Mouse (Mus musculus): ENCODE data around the gene Stx4a. TPM values are rescaled to one million over a fixed set of nuclear protein-coding genes. Genes with fewer than 3 reads are reported as not detected.
"Not testable (repeated sequence)": the region's sequence is repeated elsewhere in the genome, so short reads cannot be mapped to it uniquely, and the experiment has no call there.

The Stx4a gene
- polyA plus RNA-seq, 1 experiment from 2014 or later, result 8.7 TPM

DNA sequence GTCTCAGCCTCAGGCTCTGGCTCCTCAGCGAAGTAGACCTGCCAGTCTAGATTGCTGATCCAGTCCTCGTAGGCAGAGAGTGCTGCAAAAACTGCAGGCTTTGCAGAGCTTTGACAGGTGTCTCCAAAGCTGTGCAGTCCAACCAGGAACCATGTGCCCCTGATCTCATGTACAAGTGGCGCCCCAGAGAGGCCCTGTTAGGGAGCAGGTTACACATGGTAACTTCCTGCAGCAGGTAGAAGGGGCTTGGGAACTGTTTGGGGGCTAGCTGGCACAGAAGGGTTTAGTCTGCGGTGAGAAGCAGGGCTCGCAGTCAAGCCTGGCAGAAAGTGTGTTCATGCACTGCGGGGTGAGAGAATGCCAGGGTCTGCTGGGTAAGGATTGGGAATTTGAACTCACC, 62.5 kb downstream of the Stx4a start:
- WGBS, result 94% methylated on average over 6 of the region's 6 CpGs
- H3K4me3 ChIP-seq (replicated peaks; ENCODE audit: low read depth, low read length), result no peak overlapping the region
- no peak for DNase-seq
- no peak overlapping the region for H3K4me2 ChIP-seq (ENCODE audit: low read length)
- no peak overlapping the region for H3K27ac ChIP-seq (replicated peaks; ENCODE audit: low read depth, low read length)
- no peak for ATAC-seq (ENCODE audit: low FRiP score, low TSS enrichment)
- peaks cover 89% of the 10 kb centered on the region for H3K36me3 ChIP-seq (ENCODE audit: control insufficient read depth, insufficient read depth, low read length)
- H3K9me3 ChIP-seq (ENCODE audit: control insufficient read depth, low read length), result no peaks in the 10 kb centered on the region
- H3K27me3 ChIP-seq (ENCODE audit: control insufficient read depth, insufficient read depth, low read length), result no peaks in the 10 kb centered on the region
- no peak overlapping the region for H3K9ac ChIP-seq (replicated peaks; ENCODE audit: low read length)
- H3K4me1 ChIP-seq (ENCODE audit: control insufficient read depth, insufficient read depth, low read length), result 0 out of 2 replicates have a peak, but pooled peaks cover 5% of the 10 kb centered on the region

DNA sequence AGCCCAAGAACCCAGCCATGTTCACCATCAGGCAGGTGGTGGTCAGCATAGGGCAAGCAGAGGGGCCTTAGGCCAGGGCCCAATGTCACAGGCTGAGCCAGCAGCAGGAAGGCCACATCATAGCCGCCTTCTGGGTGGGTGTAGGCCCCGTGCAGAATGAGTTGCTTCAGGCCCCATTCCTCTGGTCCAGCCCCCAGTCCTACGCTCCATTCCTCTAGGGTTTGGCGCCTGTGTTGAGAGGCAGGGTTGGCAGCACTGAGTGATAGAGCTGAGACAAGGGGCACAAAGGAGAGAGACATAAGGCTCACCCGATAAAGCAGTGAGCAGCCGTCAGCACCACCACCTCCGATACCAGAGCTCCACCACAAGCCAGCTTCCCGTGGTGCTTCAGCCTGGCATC, 63.1 kb downstream of the Stx4a start:
- no peaks in the 10 kb centered on the region for H3K9me3 ChIP-seq (ENCODE audit: control insufficient read depth, low read length)
- H3K27ac ChIP-seq (replicated peaks; ENCODE audit: low read depth, low read length), result no peak overlapping the region
- H3K9ac ChIP-seq (replicated peaks; ENCODE audit: low read length), result no peak overlapping the region
- H3K27me3 ChIP-seq (ENCODE audit: control insufficient read depth, insufficient read depth, low read length), result no peaks in the 10 kb centered on the region
- 0 out of 2 replicates have a peak, but pooled peaks cover 5% of the 10 kb centered on the region for H3K4me1 ChIP-seq (ENCODE audit: control insufficient read depth, insufficient read depth, low read length)
- peaks cover 82% of the 10 kb centered on the region for H3K36me3 ChIP-seq (ENCODE audit: control insufficient read depth, insufficient read depth, low read length)
- ATAC-seq (ENCODE audit: low FRiP score, low TSS enrichment) (no peak), DNase-seq (no peak)
- no peak overlapping the region for H3K4me3 ChIP-seq (replicated peaks; ENCODE audit: low read depth, low read length)
- no peak overlapping the region for H3K4me2 ChIP-seq (ENCODE audit: low read length)
- 90% methylated on average over 8 of the region's 8 CpGs for WGBS

DNA sequence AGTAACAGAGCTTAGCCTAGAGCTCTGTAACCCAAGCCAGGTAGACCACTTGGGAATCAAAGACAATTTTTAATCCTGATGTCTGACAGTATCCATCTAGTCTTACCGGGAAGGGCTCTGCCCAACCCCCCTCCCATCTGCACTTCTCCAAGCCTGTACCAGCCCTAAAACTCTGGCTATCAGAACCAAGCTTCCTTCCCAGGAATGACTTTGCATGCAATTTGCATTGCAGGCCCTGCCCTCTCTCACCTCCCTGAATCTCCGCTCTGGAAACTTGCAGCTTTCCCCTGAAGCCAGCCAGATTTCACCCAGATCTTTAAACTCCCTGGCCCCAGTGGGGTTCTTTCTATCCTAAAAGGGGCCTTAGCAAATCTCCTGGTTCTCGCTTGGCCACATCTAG, 63.7 kb downstream of the Stx4a start:
- Histone ChIP-seq H3K4me2 (ENCODE audit: low read length) (no peak overlapping the region), H3K27me3 (ENCODE audit: control insufficient read depth, insufficient read depth, low read length) (no peaks in the 10 kb centered on the region), H3K9me3 (ENCODE audit: control insufficient read depth, low read length) (no peaks in the 10 kb centered on the region), H3K9ac (replicated peaks; ENCODE audit: low read length) (no peak overlapping the region), H3K27ac (replicated peaks; ENCODE audit: low read depth, low read length) (no peak overlapping the region), H3K4me3 (replicated peaks; ENCODE audit: low read depth, low read length) (no peak overlapping the region), H3K36me3 (ENCODE audit: control insufficient read depth, insufficient read depth, low read length) (peaks cover 79% of the 10 kb centered on the region), H3K4me1 (ENCODE audit: control insufficient read depth, insufficient read depth, low read length) (0 out of 2 replicates have a peak, but pooled peaks cover 5% of the 10 kb centered on the region)
- DNase-seq, result no peak
- WGBS, result 82% methylated on average over 3 of the region's 3 CpGs
- ATAC-seq (ENCODE audit: low FRiP score, low TSS enrichment), result no peak

DNA sequence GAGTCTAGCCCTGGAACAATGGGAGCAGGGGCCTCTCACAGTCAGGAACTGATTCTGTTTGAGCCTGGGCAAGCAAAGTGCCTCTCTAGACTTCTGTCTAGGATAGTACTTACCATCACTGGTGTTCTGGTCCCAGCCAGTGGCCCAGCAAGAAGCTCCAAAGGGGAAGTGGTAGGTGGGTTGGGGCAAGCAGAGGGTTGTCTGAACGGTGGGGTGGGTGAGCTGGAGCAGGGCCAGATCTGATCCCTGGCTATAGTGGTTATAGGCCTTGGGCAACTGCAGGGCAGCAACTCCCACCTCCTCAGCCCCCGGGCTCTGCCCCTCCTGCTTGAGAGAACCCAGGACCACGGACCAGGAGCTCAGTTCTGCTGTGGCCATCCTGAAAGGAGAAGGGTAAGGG, 64.7 kb downstream of the Stx4a start:
- ATAC-seq (ENCODE audit: low FRiP score, low TSS enrichment), result no peak
- no peak for DNase-seq
- 0 out of 2 replicates have a peak, but pooled peaks cover 4% of the 10 kb centered on the region for H3K4me1 ChIP-seq (ENCODE audit: control insufficient read depth, insufficient read depth, low read length)
- H3K36me3 ChIP-seq (ENCODE audit: control insufficient read depth, insufficient read depth, low read length), result peaks cover 78% of the 10 kb centered on the region
- no peak overlapping the region for H3K4me2 ChIP-seq (ENCODE audit: low read length)
- no peak overlapping the region for H3K27ac ChIP-seq (replicated peaks; ENCODE audit: low read depth, low read length)
- no peaks in the 10 kb centered on the region for H3K27me3 ChIP-seq (ENCODE audit: control insufficient read depth, insufficient read depth, low read length)
- H3K4me3 ChIP-seq (replicated peaks; ENCODE audit: low read depth, low read length), result no peak overlapping the region
- 76% methylated on average over 3 of the region's 3 CpGs for WGBS
- H3K9ac ChIP-seq (replicated peaks; ENCODE audit: low read length), result no peak overlapping the region
- no peaks in the 10 kb centered on the region for H3K9me3 ChIP-seq (ENCODE audit: control insufficient read depth, low read length)

DNA sequence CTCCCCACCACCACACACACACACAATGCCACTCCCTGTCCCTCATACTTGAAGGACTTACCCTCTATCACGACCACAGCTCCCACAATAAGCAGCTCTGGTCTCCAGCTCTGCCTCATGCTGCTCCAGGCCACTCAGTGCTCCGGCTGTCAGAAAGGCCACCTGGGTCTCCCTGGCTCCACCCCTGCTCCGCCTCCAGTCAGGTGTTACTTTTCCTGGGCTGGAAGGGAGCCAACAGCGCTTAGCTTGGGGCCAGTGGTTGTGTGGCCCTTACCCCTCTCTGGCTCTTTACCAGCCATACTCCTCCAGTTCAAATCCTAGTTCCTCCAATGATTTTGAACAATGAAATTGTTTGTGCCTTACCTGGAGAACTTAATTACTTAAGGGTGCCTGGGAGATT, 66.7 kb downstream of the Stx4a start, which contains the start of gene Prss53:
Prss53 (minus strand) TSS at position 173 of the 400 bp plus-strand sequence.
- Histone ChIP-seq H3K4me2 (ENCODE audit: low read length) (no peak within 1 kb of the TSS), H3K27me3 (ENCODE audit: control insufficient read depth, insufficient read depth, low read length) (no peaks in the 10 kb centered on the region), H3K9ac (replicated peaks; ENCODE audit: low read length) (no peak within 1 kb of the TSS), H3K27ac (replicated peaks; ENCODE audit: low read depth, low read length) (no peak within 1 kb of the TSS), H3K4me3 (replicated peaks; ENCODE audit: low read depth, low read length) (no peak within 1 kb of the TSS), H3K4me1 (ENCODE audit: control insufficient read depth, insufficient read depth, low read length) (peaks cover 3% of the 10 kb centered on the region; the same call in 1 of the 2 replicates), H3K36me3 (ENCODE audit: control insufficient read depth, insufficient read depth, low read length) (peaks cover 62% of the 10 kb centered on the region), H3K9me3 (ENCODE audit: control insufficient read depth, low read length) (no peaks in the 10 kb centered on the region)
- 38% methylated on average over 4 of the region's 4 CpGs for WGBS
- DNase-seq (no peak), ATAC-seq (ENCODE audit: low FRiP score, low TSS enrichment) (no peak)

DNA sequence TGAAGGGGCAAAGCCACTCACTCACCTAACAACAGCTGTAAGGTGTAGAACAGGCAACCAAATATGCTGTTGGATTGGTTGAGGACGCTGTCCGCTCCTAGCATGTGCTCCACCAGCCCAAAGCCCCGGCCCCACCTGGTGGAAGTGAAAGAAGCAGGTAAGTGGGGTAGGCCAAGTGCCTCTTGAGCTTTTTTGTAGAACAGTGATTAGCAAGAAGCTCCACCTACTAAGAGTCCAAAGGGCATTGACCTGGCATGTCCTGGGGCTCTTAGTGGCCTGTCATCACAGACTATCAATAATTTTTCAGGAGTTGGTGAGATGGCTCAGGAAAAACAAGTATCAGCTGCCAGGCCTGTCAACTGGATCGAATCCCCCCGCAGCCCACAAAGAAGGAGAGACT, 70.4 kb downstream of the Stx4a start:
- H3K4me3 ChIP-seq (replicated peaks; ENCODE audit: low read depth, low read length), result peak overlapping the region; percentile 41; the same call in 1 of the 2 replicates
- no peaks in the 10 kb centered on the region for H3K27me3 ChIP-seq (ENCODE audit: control insufficient read depth, insufficient read depth, low read length)
- peak overlapping the region; percentile 64; the same call in 1 of the 2 replicates for H3K9ac ChIP-seq (replicated peaks; ENCODE audit: low read length)
- peak overlapping the region; percentile 70 for H3K4me2 ChIP-seq (ENCODE audit: low read length)
- peaks cover 25% of the 10 kb centered on the region for H3K36me3 ChIP-seq (ENCODE audit: control insufficient read depth, insufficient read depth, low read length)
- DNase-seq (no peak), ATAC-seq (ENCODE audit: low FRiP score, low TSS enrichment) (no peak)
- WGBS, result 86% methylated on average over 5 of the region's 5 CpGs
- H3K9me3 ChIP-seq (ENCODE audit: control insufficient read depth, low read length), result no peaks in the 10 kb centered on the region
- no peak overlapping the region for H3K27ac ChIP-seq (replicated peaks; ENCODE audit: low read depth, low read length)
- H3K4me1 ChIP-seq (ENCODE audit: control insufficient read depth, insufficient read depth, low read length), result peaks cover 3% of the 10 kb centered on the region; the same call in 1 of the 2 replicates

DNA sequence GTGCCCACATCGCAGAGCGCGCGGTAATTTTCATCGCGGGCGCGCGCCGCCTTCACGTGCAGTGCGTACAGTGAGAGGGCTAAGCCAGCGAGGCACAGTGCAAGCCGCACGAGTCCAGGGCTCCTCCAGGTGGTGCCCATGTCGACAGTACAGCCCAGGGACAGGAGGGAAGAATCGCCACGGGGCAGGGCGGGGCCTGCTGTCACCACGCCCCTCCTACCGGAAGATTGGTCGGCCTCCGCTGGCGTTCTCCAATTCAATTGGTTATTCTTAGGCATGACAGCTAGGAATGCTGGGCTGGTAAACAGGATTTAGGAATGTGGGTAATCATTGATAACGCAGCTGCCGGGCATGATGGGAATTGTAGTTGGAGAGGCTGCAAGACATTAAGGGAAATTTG, 71.3 kb downstream of the Stx4a start, which contains the start of the genes Gm21974 and Vkorc1:
Gm21974 (minus strand) TSS at position 13 of the 400 bp plus-strand sequence.
Vkorc1 (minus strand) TSS at position 176 of the 400 bp plus-strand sequence.
- Histone ChIP-seq H3K4me1 (ENCODE audit: control insufficient read depth, insufficient read depth, low read length) (peaks cover 3% of the 10 kb centered on the region; the same call in 1 of the 2 replicates), H3K36me3 (ENCODE audit: control insufficient read depth, insufficient read depth, low read length) (peaks cover 16% of the 10 kb centered on the region), H3K9ac (replicated peaks; ENCODE audit: low read length) (peak within 1 kb of the TSS; percentile 64), H3K27ac (replicated peaks; ENCODE audit: low read depth, low read length) (peak within 1 kb of the TSS; percentile 38), H3K9me3 (ENCODE audit: control insufficient read depth, low read length) (no peaks in the 10 kb centered on the region), H3K4me3 (replicated peaks; ENCODE audit: low read depth, low read length) (peak within 1 kb of the TSS; percentile 41), H3K4me2 (ENCODE audit: low read length) (peak within 1 kb of the TSS; percentile 70), H3K27me3 (ENCODE audit: control insufficient read depth, insufficient read depth, low read length) (no peaks in the 10 kb centered on the region)
- under 1% methylated on average over 26 of the region's 26 CpGs for WGBS
- ATAC-seq (ENCODE audit: low FRiP score, low TSS enrichment) (peak; percentile 96), DNase-seq (peak; percentile 97)

DNA sequence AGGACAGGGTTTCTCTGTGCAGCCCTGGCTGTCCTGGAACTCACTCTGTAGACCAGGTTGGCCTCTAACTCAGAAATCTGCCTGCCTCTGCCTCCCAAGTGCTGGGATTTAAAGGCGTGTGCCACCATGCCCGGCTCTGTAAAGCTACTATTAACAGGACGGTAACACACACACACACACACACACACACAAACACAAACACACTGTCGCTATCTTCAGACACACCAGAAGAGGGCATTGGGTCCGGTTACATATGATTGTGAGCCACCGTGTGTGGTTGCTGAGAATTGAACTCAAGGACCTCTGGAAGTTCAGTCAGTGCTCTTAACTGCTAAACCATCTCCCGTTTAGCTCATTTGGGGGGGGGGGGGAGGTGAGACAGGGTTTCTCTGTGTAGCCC, 71.8 kb downstream of the Stx4a start:
- H3K4me1 ChIP-seq (ENCODE audit: control insufficient read depth, insufficient read depth, low read length); H3K27me3 ChIP-seq (ENCODE audit: control insufficient read depth, insufficient read depth, low read length); H3K9ac ChIP-seq (replicated peaks; ENCODE audit: low read length); H3K27ac ChIP-seq (replicated peaks; ENCODE audit: low read depth, low read length); DNase-seq; H3K9me3 ChIP-seq (ENCODE audit: control insufficient read depth, low read length): not testable (repeated sequence)
- H3K4me2 ChIP-seq (ENCODE audit: low read length), result peak overlapping the region; percentile 70; the same call in 1 of the 2 replicates
- peak overlapping the region; percentile 41 for H3K4me3 ChIP-seq (replicated peaks; ENCODE audit: low read depth, low read length)
- WGBS, result 68% methylated on average over 7 of the region's 7 CpGs
- ATAC-seq (ENCODE audit: low FRiP score, low TSS enrichment), result peak; percentile 24
- peaks cover 11% of the 10 kb centered on the region; the same call in 1 of the 2 replicates for H3K36me3 ChIP-seq (ENCODE audit: control insufficient read depth, insufficient read depth, low read length)

DNA sequence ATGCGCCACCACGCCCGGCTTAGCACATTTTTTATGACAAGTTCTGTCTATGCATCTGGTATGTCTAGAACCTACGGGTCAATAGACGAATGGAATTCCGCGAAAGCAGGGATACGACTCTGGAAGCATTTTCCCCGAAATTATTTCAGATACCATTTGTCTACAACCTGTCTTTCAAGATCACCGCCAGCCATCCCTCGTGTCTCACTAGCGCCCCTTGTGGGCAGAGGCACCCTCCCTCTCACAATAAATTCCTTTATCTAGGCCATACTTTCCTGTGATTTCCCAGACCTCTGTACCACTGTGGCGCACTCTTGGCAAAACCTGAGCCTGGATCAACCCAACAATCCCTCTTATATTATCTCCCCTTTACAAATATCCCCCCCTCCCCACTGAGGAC, 72.3 kb downstream of the Stx4a start:
- Histone ChIP-seq H3K36me3 (ENCODE audit: control insufficient read depth, insufficient read depth, low read length) (peaks cover 11% of the 10 kb centered on the region; the same call in 1 of the 2 replicates), H3K4me2 (ENCODE audit: low read length) (no peak overlapping the region), H3K4me3 (replicated peaks; ENCODE audit: low read depth, low read length) (no peak overlapping the region), H3K27me3 (ENCODE audit: control insufficient read depth, insufficient read depth, low read length) (no peaks in the 10 kb centered on the region), H3K9ac (replicated peaks; ENCODE audit: low read length) (no peak overlapping the region), H3K27ac (replicated peaks; ENCODE audit: low read depth, low read length) (no peak overlapping the region), H3K9me3 (ENCODE audit: control insufficient read depth, low read length) (no peaks in the 10 kb centered on the region), H3K4me1 (ENCODE audit: control insufficient read depth, insufficient read depth, low read length) (peaks cover 3% of the 10 kb centered on the region; the same call in 1 of the 2 replicates)
- DNase-seq, result peak; percentile 64
- ATAC-seq (ENCODE audit: low FRiP score, low TSS enrichment), result no peak
- WGBS, result 61% methylated on average over 13 of the region's 13 CpGs

All from midbrain, embryonic 14.5 days (tissue).